ENCODE assay signal across 12 mouse cellular contexts in genomic region chr4:130913511-130913910, GRCm38 (mm10). TPM values are rescaled to one million over a fixed set of nuclear protein-coding genes. Genes with fewer than 3 reads are reported as not detected.
DNase-seq lines count a peak whose midpoint lies in the region; ATAC-seq lines count a peak whose summit lies in the region.
"Had no signal": no experiment of that assay in that cellular context is flagged by ENCODE, and none has a peak within 500 bp of the region (broad histone marks: within the 10 kb centered on the region; RNA-seq: fewer than 3 reads in every experiment).

No protein-coding gene starts in this region.

- H3K27me3 ChIP-seq in hindbrain, embryonic 10.5 days (ENCODE audit: insufficient read depth, poor library complexity, severe bottlenecking): no peaks in the 10 kb centered on the region
- H3K27me3 ChIP-seq in hindbrain, embryonic 14.5 days (ENCODE audit: control insufficient read depth, insufficient read depth, low read length): no peaks in the 10 kb centered on the region
- H3K27me3 ChIP-seq in liver, embryonic 13.5 days: no peaks in the 10 kb centered on the region

- H3K27ac ChIP-seq in hindbrain, embryonic 10.5 days: peak overlapping the region; percentile 51
- H3K27ac ChIP-seq in hindbrain, embryonic 14.5 days: no peak overlapping the region
- peak overlapping the region; percentile 72 for H3K27ac ChIP-seq in liver, embryonic 13.5 days

- peaks cover 66% of the 10 kb centered on the region for H3K4me1 ChIP-seq in hindbrain, embryonic 10.5 days (replicated peaks)
- no peaks in the 10 kb centered on the region for H3K4me1 ChIP-seq in hindbrain, embryonic 14.5 days (replicated peaks; ENCODE audit: control insufficient read depth, insufficient read depth, low read length)
- peaks cover 65% of the 10 kb centered on the region for H3K4me1 ChIP-seq in liver, embryonic 13.5 days (replicated peaks)

- no peak overlapping the region for H3K4me2 ChIP-seq in hindbrain, embryonic 14.5 days (replicated peaks)
- H3K4me2 ChIP-seq in liver, embryonic 13.5 days: peak overlapping the region; percentile 41
- H3K4me2 ChIP-seq: midbrain, embryonic 11.5 days had no signal

- DNase-seq in hindbrain, embryonic 10.5 days (ENCODE audit: low spot score): no peak
- no peak for DNase-seq in hindbrain, embryonic 14.5 days (ENCODE audit: low spot score)
- peak; percentile 42 for DNase-seq in thymus, postnatal 25 days
- no peak for DNase-seq in thymus, postnatal 0 days (ENCODE audit: low spot score)
- DNase-seq in liver, embryonic 13.5 days: no peak
- DNase-seq in frontal cortex, postnatal 10 days (ENCODE audit: low spot score in 2 of 2): no peak
- DNase-seq in adipocyte (ENCODE audit: low spot score): no peak
- no peak for DNase-seq in neural tube, embryonic 10.5 days (ENCODE audit: extremely low spot score, low spot score)
- DNase-seq: cerebellum, postnatal 10 days had no signal

- H3K36me3 ChIP-seq in hindbrain, embryonic 10.5 days: no peaks in the 10 kb centered on the region
- no peaks in the 10 kb centered on the region for H3K36me3 ChIP-seq in hindbrain, embryonic 14.5 days (replicated peaks; ENCODE audit: control insufficient read depth, insufficient read depth)
- H3K36me3 ChIP-seq in liver, embryonic 13.5 days: no peaks in the 10 kb centered on the region

- H3K4me3 ChIP-seq in hindbrain, embryonic 10.5 days: no peak overlapping the region
- no peak overlapping the region for H3K4me3 ChIP-seq in hindbrain, embryonic 14.5 days (replicated peaks; ENCODE audit: low read length)
- H3K4me3 ChIP-seq in liver, embryonic 13.5 days (replicated peaks): peak overlapping the region; percentile 30

- no peak for ATAC-seq in hindbrain, embryonic 14.5 days (ENCODE audit: low FRiP score)
- ATAC-seq in liver, embryonic 13.5 days (ENCODE audit: low read depth): no peak

- no peaks in the 10 kb centered on the region for H3K9me3 ChIP-seq in hindbrain, embryonic 10.5 days
- no peaks in the 10 kb centered on the region for H3K9me3 ChIP-seq in hindbrain, embryonic 14.5 days (ENCODE audit: control insufficient read depth, low read length)
- no peaks in the 10 kb centered on the region for H3K9me3 ChIP-seq in liver, embryonic 13.5 days (replicated peaks)

- 73% methylated on average over 3 of the region's 3 CpGs for WGBS in hindbrain, embryonic 10.5 days
- 72% methylated on average over 3 of the region's 3 CpGs for WGBS in hindbrain, embryonic 14.5 days
- WGBS in liver, embryonic 13.5 days (ENCODE audit: insufficient replicate concordance): 18% methylated on average over 3 of the region's 3 CpGs

- H3K9ac ChIP-seq in hindbrain, embryonic 14.5 days: no peak overlapping the region
- peak overlapping the region; percentile 51 for H3K9ac ChIP-seq in liver, embryonic 13.5 days

RNA-seq across cellular contexts. Expression of gene Laptm5, which starts 0.6 kb away (rescaled TPM):
- polyA plus RNA-seq in hindbrain, embryonic 10.5 days (2016; fragmentation: Nextera tagmentation; extraction: Ambion mirVana): 21.3 and 25.9 TPM in 2 replicates
- 35.2 and 37.4 TPM in 2 replicates for polyA plus RNA-seq in hindbrain, embryonic 14.5 days (2014; fragmentation: Nextera tagmentation; extraction: Ambion mirVana)
- polyA plus RNA-seq in thymus, postnatal 0 days (2015; fragmentation: Nextera tagmentation; extraction: Ambion mirVana): 668 and 754 TPM in 2 replicates
- polyA plus RNA-seq in liver, embryonic 13.5 days (2015; fragmentation: Nextera tagmentation; extraction: Ambion mirVana): 54.1 and 58.3 TPM in 2 replicates

RNA-seq across cellular contexts. Expression of gene Matn1, which starts 30.7 kb away (rescaled TPM):
- polyA plus RNA-seq in hindbrain, embryonic 10.5 days (2016; fragmentation: Nextera tagmentation; extraction: Ambion mirVana): 0.17 TPM in 1 of 2 replicates, not detected in the other
- 0.43 TPM in 1 of 2 replicates, not detected in the other for polyA plus RNA-seq in hindbrain, embryonic 14.5 days (2014; fragmentation: Nextera tagmentation; extraction: Ambion mirVana)
- 0.44 and 0.48 TPM in 2 replicates for polyA plus RNA-seq in thymus, postnatal 0 days (2015; fragmentation: Nextera tagmentation; extraction: Ambion mirVana)
- 0.05 TPM in 2 replicates for polyA plus RNA-seq in liver, embryonic 13.5 days (2015; fragmentation: Nextera tagmentation; extraction: Ambion mirVana)
- polyA plus RNA-seq: gonadal fat pad, adult 2 months; intestine, embryonic 14.5 days; midbrain, embryonic 11.5 days had no signal

Comparison
In these comparisons a context has a peak if more than half of its experiments do, and no peak if none do; other contexts are left out.
1. RNA of gene Laptm5, which starts 0.6 kb away (polyA plus RNA-seq): 668 to 754 TPM in thymus, postnatal 0 days; 54.1 to 58.3 TPM in liver, embryonic 13.5 days, 35.2 to 37.4 TPM in hindbrain, embryonic 14.5 days and 21.3 to 25.9 TPM in hindbrain, embryonic 10.5 days; every median in the first group is over 10 times any median in the second.